Mouse (Mus musculus) midbrain, postnatal 0 days (tissue): ENCODE measurements at regions not wholly inside any gene's neighbourhood (a gene's known extent, or its start where the extent isn't known, plus 50 kb on each side); places are given as distances from the start of the nearest gene placed in this dataset.
A peak's percentile ranks its signal among the peaks of the same experiment; 100 is the strongest.

ENCODE experiments used
- ATAC-seq: fragments of 200-750 bp; cut with Nextera tagmentation; 2 replicates; pipeline ENCODE4 v1.8.0; 2017; ENCODE audit warnings: moderate number of reproducible peaks, mild to moderate bottlenecking, moderate TSS enrichment, moderate library complexity; ENCODE audit not compliant: low FRiP score
- DNase-seq: peaks from one replicate; pipeline ENCODE4 v3.0.0-alpha.2; 2015; ENCODE audit warnings: low spot score
- H3K27ac ChIP-seq: fragments of 300-500 bp; sonication (generic); 2 replicates; pipeline ENCODE4 v1.5.1; 2014; ENCODE audit warnings: low read depth, mild to moderate bottlenecking, low read length, mixed read lengths
- H3K27me3 ChIP-seq: fragments of 300-500 bp; sonication (generic); 2 replicates; pipeline ENCODE4 v1.6.1; 2014; ENCODE audit warnings: low read length, control low read depth, mixed read lengths; ENCODE audit not compliant: insufficient read depth
- H3K36me3 ChIP-seq: fragments of 300-500 bp; sonication (generic); 2 replicates; pipeline ENCODE4 v1.6.1; 2014; ENCODE audit warnings: low read length, control low read depth, mixed read lengths; ENCODE audit not compliant: insufficient read depth
- H3K4me1 ChIP-seq: fragments of 300-500 bp; sonication (generic); 2 replicates; pipeline ENCODE4 v1.6.1; 2014; ENCODE audit warnings: mild to moderate bottlenecking, control low read depth, antibody characterized with exemption, low read length, mixed read lengths; ENCODE audit not compliant: insufficient read depth
- H3K4me2 ChIP-seq: fragments of 300-500 bp; sonication (generic); 2 replicates; pipeline ENCODE4 v1.6.1; 2014; ENCODE audit warnings: low read depth, mild to moderate bottlenecking, low read length, mixed read lengths; ENCODE audit not compliant: poor library complexity, severe bottlenecking
- H3K4me3 ChIP-seq: fragments of 300-500 bp; sonication (generic); 2 replicates; pipeline ENCODE4 v1.5.1; 2014; ENCODE audit warnings: low read depth, mild to moderate bottlenecking, low read length, moderate library complexity
- H3K9ac ChIP-seq: fragments of 300-500 bp; sonication (generic); replicated peaks from 2 replicates; pipeline ENCODE4 v1.6.1; 2014; ENCODE audit warnings: mild to moderate bottlenecking, low read length, moderate library complexity, mixed read lengths; ENCODE audit not compliant: poor library complexity, severe bottlenecking
- H3K9me3 ChIP-seq: fragments of 300-500 bp; sonication (generic); 2 replicates; pipeline ENCODE4 v1.6.1; 2016; ENCODE audit warnings: low read length, control low read depth
- CTCF ChIP-seq: IDR thresholded peaks from 2 replicates; pipeline ENCODE4 v1.5.1; 2016; ENCODE audit warnings: antibody characterized with exemption, mild to moderate bottlenecking
- WGBS: fragments of 180-500 bp; shearing (Covaris S2); extraction: QIAGEN DNeasy Blood & Tissue Kit; methylation state at CpG from one replicate; pipeline ENCODE4 v1.1.7; 2014; 5-methylcytosine and 5-hydroxymethylcytosine counted together

DNA sequence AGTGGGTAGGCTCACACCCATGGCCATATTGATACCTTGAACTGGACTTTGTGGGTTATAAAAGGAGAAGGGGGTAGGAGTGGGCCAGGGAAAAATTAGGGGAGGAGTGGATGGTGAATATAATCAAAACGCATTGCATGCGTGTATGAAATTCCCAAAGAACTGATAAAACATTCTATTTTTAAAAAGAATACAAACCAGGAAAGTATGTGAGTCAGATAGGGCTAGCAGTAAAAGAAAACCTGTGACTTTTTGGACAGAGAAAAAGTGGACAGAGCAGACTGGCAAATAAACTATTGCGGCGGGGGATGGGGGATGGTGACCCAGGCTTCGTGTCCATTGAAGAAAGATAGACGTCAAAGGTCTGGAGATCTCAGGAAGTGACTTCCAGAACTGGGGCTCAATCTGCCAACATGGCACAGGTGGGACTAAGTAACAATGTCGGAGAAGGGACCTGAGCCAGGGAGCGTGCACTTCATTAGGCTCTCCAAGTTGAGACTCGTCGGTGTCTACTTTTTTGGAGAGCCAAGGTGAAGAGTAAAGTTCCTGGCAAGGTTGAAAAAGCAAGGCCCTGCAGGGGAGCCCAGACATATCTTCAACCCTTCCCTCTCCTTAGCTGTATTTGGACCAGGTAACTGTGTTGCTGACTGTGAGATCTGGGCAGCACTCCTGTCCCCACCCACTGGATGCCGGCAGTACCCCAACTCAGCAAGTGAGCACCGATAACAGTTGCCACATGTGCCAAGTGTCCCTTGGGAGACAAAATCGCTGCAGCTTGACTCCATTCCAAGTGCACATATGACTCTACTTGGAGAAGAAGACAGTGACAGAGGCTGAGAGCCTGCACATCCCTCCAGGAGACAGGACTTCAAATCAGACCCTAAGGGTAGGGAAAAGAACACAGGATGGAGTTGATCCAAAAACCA lies 103.1 kb upstream of the Nfe2l3 start:
- ATAC-seq: no peak
- Histone ChIP-seq H3K27me3 (no peaks in the 10 kb centered on the region), H3K9me3 (no peaks in the 10 kb centered on the region), H3K9ac (no peak overlapping the region), H3K27ac (no peak overlapping the region), H3K36me3 (no peaks in the 10 kb centered on the region), H3K4me2 (no peak overlapping the region), H3K4me1 (peaks cover 2% of the 10 kb centered on the region; the same call in 1 of the 2 replicates), H3K4me3 (no peak overlapping the region)
- WGBS: 88% methylated on average over 13 of the region's 13 CpGs
- no peak for DNase-seq
- no peak for TF ChIP-seq CTCF

DNA sequence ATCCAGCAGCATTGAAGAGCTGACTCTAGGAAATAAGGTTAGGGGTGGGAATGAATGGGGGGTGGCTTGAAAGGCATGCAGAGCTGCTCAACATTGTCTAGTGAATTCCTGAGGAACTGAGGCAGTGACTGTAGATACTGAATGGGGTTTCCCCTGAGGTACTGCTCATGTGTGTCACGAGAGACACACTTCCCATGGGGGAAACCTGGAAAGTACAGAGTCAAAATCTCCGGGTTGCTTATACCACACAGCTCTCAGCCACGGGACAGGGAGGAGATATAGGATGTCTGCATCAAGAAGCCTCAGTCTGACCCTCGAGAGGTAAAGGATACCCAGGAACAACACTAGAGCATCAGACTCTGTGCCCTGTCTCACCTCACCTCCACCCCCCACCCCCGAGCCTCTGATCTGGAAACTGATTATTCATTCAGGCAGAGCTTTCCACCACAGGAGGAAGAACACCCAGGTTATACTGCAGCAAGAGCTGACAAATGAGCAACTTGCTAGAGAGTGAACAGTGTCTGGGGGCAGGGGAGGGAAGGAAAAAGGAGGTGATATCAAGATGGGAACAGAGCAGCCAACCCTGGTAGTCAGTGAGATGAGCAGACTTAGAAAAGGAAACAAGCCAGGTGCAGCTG lies 102.3 kb upstream of the Nfe2l3 start:
- no peaks in the 10 kb centered on the region for H3K4me1 ChIP-seq
- no peaks in the 10 kb centered on the region for H3K9me3 ChIP-seq
- WGBS: 68% methylated on average over 5 of the region's 5 CpGs
- H3K4me2 ChIP-seq: no peak overlapping the region
- no peak overlapping the region for H3K4me3 ChIP-seq
- H3K27ac ChIP-seq: no peak overlapping the region
- no peak overlapping the region for H3K9ac ChIP-seq
- H3K27me3 ChIP-seq: no peaks in the 10 kb centered on the region
- no peaks in the 10 kb centered on the region for H3K36me3 ChIP-seq
- DNase-seq (no peak), ATAC-seq (no peak)
- no peak for TF ChIP-seq CTCF

DNA sequence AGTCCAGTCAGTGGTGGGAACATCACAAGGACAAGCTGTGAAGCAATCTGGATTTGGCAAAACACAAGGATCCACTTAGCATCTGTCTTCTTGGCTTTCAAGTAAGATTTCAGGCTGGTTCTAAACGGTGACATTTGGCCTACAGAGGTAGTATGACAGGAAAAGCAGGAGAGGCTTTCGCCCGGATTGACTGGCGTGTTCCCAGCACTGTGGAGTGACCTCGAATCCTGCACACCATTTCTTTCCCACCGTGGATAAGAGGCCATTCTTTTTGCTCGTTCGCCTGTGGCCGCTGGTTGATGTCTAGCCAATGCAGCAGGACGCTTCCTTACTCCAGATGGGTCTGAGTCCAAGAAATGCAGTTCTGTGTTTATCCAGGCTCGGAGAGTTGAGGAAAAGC lies 99.6 kb upstream of the Nfe2l3 start:
- Histone ChIP-seq H3K27me3 (no peaks in the 10 kb centered on the region), H3K36me3 (no peaks in the 10 kb centered on the region), H3K9ac (no peak overlapping the region), H3K9me3 (no peaks in the 10 kb centered on the region), H3K4me2 (no peak overlapping the region), H3K27ac (no peak overlapping the region), H3K4me3 (no peak overlapping the region), H3K4me1 (no peaks in the 10 kb centered on the region)
- DNase-seq: peak; percentile 61
- no peak for ATAC-seq
- no peak for TF ChIP-seq CTCF
- WGBS: 46% methylated on average over 11 of the region's 11 CpGs

DNA sequence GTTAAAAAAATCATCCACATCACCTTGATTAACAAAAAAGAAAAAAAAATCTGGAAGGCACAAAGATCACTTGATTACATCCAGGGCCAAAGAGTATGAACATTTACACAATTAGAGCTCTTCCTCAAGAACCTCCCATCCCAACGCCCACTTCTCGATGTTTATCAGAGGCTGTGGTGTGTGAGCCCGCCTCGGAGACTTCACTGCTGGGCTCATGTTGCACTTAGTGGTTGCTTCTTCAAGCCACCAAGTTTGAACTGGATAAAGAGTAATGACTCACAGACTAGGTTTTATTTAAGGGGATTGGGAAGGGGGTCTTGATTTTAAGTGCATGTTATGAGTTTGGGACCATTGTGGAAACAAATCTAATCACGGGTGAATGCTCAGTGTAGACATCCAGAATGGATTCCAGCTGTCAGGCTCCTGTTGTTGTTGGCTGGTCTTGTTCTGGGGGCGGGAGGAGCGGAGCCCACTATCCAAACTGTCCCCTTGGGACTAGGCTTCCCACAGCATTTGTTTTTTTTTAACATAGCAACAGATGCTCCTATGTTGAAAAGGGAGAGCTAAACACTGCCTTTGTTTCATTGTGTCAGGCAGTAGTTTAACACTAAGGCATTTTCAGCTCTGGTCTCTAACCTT lies 98.6 kb upstream of the Nfe2l3 start:
- no peak overlapping the region for H3K9ac ChIP-seq
- H3K9me3 ChIP-seq: no peaks in the 10 kb centered on the region
- no peak overlapping the region for H3K4me2 ChIP-seq
- H3K4me3 ChIP-seq: no peak overlapping the region
- no peaks in the 10 kb centered on the region for H3K27me3 ChIP-seq
- WGBS: 68% methylated on average over 7 of the region's 7 CpGs
- ATAC-seq (no peak), DNase-seq (peak; percentile 58)
- H3K27ac ChIP-seq: no peak overlapping the region
- H3K4me1 ChIP-seq: no peaks in the 10 kb centered on the region
- no peak for TF ChIP-seq CTCF
- H3K36me3 ChIP-seq: no peaks in the 10 kb centered on the region

GRCm38 (mm10) chr6:51335314-51335713 lies 97.2 kb upstream of the Nfe2l3 start:
- WGBS: 84% methylated on average over 5 of the region's 5 CpGs

GRCm38 (mm10) chr6:51339301-51339700 lies 93.2 kb upstream of the Nfe2l3 start:
- H3K4me2 ChIP-seq: no peak overlapping the region
- H3K9me3 ChIP-seq: no peaks in the 10 kb centered on the region
- no peak for TF ChIP-seq CTCF
- H3K27ac ChIP-seq: no peak overlapping the region
- no peaks in the 10 kb centered on the region for H3K4me1 ChIP-seq
- 67% methylated on average over 2 of the region's 2 CpGs for WGBS
- no peaks in the 10 kb centered on the region for H3K27me3 ChIP-seq
- ATAC-seq (no peak), DNase-seq (no peak)
- H3K36me3 ChIP-seq: no peaks in the 10 kb centered on the region
- H3K4me3 ChIP-seq: no peak overlapping the region
- H3K9ac ChIP-seq: no peak overlapping the region

More at GRCm38 (mm10) chr6:51335314-51335713, 97.2 kb upstream of the Nfe2l3 start:
- DNase-seq: no peak
- no peak overlapping the region for H3K9ac ChIP-seq
- H3K9me3 ChIP-seq: no peaks in the 10 kb centered on the region
- H3K36me3 ChIP-seq: no peaks in the 10 kb centered on the region
- no peak overlapping the region for H3K27ac ChIP-seq
- no peak overlapping the region for H3K4me2 ChIP-seq
- H3K4me3 ChIP-seq: no peak overlapping the region
- H3K4me1 ChIP-seq: no peaks in the 10 kb centered on the region
- TF ChIP-seq CTCF: no peak
- no peak for ATAC-seq
- H3K27me3 ChIP-seq: no peaks in the 10 kb centered on the region
